Mouse (Mus musculus) brain, embryonic 18.5 days (tissue): ENCODE measurements around the gene Nbea.

Experiments
- DNase-seq: peaks from one replicate; pipeline ENCODE4 v3.0.0-alpha.2; 2012; ENCODE audit warnings: low read depth, low spot score

The Nbea gene

GRCm38 (mm10) chr3:55783171-55784081, 400.1 kb downstream of the Nbea start:
- DNase-seq, result no peak

GRCm38 (mm10) chr3:55782771-55783170, 400.7 kb downstream of the Nbea start:
- no peak for DNase-seq

- DNase-seq, result no peak
These were observed 401.3 kb downstream of the Nbea start, which contains the start of gene Mab21l1 for GRCm38 (mm10) chr3:55782056-55782687. Gene Mab21l1, plus strand, starts transcription at chr3:55782510.

- no peak for DNase-seq
These were observed 402.0 kb downstream of the Nbea start for GRCm38 (mm10) chr3:55781429-55782055.

DNA sequence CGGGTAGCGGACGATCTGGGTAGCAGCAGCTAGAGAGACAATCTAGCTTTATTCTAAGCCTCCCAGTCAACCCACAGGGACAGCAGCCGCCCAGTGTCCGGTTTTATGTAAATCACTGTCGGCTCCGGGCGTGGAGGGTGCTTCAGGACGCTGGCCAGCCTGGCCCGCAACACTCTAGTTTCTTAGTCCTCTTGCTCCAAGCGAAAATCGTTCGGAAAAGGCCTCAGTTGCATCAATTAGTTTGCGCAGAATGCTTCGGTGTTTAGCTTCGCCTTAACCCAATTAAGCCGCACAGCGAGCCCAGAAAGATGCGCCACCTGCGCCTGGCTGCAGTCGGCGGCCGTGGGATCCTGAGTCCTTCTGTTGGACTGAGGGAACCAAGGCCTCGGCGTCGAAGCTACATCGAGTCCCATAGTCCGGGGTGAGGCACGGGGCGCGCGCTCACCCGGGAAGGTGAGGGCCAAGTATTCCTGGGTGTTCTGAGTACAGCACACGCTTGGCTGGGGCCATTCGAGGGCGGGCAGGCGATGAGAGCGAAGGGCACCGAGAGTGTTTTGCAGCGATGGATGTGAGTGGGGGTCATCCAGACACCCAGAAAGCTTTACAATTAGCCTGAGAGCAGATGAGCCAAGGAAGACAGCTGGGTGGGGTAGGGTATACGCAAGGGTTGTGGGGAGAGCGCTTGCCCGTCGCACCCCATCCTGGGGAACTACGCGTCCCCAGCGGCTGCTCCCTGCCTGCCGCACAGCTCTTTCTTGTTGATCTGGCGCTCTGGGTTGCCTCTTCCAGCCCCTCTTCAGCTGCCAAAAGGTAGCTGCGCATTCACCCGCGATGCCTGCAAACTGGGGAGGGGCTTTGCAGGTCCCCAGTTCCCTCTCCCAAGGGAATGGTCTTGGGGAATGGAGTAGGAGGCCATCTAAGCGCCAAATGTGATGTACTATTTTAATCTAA, 403.1 kb downstream of the Nbea start:
- DNase-seq, result no peak

GRCm38 (mm10) chr3:55778764-55779730, 404.5 kb downstream of the Nbea start:
- DNase-seq, result no peak

DNA sequence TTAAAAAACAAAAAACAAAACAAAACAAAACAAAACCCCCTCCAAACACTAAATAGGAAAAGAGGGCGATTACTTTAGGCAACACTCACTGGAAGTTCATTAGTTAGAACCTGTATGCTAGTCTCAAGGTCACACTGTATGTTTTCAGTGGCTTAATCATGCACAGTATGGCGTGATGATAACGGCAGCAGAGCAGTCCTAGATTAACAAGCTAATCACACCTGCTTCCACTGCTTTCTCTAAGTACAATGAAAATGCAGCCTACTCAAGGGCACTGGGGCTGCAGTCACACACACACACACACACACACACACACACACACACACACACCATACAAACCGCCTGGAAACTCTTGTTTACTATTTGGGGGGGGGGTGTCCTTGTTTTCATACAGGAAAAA, 406.0 kb downstream of the Nbea start:
- no peak for DNase-seq

DNA sequence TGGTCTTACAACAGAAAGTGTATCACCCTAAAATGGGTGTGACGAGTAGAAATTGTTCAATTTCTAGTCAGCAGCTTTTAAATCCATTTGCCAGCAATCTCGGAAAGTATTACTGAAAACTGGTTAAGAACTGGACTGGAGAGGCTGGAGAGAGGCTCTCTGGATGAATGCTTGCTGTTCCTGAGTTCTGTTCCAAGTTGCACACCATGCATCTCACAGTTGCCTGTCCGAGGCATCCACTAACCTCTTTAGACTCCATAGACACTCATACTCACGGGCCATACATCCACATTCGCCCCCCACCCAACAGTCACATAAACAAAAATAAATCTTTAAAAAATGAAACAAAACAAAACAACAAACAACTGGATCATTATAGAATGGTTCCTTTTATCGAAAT, 407.7 kb downstream of the Nbea start:
- no peak for DNase-seq

DNA sequence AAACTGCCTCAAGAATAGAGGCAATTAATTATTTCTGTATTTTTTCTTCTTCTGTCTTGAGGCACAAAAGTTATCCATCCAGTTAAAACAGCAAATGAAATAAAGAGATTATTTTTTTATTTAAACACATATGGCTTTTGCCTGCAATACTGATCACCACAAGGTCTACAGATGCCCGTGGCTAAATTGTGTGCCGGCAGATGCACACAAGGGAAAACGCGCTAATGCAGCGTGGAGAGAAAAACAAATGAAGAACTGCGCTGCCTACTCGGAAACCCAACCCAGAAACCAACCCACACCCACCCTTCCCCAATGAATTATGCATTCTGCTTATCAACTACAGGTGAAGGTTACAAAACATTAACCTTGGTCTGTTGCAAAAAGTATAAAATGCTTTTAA, 408.3 kb downstream of the Nbea start:
- no peak for DNase-seq

DNA sequence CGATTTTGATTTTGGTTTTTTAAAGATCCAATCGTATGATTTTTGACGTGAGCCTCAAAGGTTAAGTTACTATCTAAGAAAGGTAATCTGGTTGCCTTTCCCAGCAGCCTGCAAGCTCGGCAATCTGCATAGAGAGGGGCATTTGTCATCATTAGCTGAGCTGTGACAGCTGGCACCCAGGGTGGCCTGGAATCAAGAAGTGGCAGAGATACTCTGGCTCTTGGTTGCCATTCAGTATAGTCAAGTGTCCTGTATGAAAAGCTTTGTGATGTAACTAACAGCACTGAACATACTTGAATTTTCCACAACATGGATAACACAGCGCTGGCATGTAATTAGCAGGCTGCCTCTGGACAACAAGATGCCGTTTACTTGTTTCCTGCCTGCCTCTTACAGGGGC, 409.3 kb downstream of the Nbea start:
- DNase-seq, result no peak

- no peak for DNase-seq
These were observed 414.2 kb downstream of the Nbea start for GRCm38 (mm10) chr3:55769308-55769707.

DNA sequence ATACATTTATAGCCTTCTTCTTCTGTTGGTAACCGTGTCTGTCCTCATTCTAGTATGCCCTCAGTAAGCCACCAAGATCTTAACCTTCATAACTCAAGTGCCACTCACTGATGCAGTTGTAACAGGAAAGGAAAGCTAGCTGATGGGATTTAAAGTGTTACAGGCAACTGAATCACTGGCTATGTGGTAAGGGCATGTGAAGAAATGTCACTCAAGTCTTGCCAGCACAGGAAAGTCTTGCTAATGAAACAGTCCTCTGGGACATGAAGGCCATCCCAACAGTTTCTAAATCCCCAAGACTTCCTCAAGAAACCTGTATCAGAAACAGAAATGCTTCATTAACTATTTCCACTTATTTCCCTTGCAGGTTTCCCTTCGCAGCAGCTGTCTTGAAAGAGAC, 414.8 kb downstream of the Nbea start:
- no peak for DNase-seq

DNA sequence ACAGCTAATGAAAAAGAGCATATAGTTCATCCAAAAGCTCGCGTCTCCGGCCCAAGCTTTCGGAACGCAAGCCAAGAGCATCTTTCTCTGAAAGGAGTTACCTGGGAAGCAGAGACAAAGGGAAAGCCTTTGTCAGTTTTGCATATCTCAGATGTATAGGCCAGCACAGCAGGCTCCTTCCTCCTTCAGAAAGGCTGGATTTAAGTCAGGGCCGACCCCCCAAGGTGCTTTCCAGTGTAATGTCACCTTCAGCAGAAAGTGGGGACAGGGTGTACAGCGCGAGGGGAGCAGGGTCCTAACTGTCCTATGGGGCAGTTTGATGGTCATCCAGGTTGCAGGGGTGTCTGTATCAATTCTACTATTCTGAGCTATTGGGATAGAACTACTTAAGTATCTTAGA, 419.9 kb downstream of the Nbea start:
- no peak for DNase-seq

- no peak for DNase-seq
These were observed 425.2 kb downstream of the Nbea start for GRCm38 (mm10) chr3:55758297-55758696.

GRCm38 (mm10) chr3:55756602-55757190, 426.8 kb downstream of the Nbea start:
- no peak for DNase-seq

- no peak for DNase-seq
These were observed 427.5 kb downstream of the Nbea start for GRCm38 (mm10) chr3:55755805-55756601.

- DNase-seq, result no peak
These were observed 428.4 kb downstream of the Nbea start for GRCm38 (mm10) chr3:55754981-55755608.

DNA sequence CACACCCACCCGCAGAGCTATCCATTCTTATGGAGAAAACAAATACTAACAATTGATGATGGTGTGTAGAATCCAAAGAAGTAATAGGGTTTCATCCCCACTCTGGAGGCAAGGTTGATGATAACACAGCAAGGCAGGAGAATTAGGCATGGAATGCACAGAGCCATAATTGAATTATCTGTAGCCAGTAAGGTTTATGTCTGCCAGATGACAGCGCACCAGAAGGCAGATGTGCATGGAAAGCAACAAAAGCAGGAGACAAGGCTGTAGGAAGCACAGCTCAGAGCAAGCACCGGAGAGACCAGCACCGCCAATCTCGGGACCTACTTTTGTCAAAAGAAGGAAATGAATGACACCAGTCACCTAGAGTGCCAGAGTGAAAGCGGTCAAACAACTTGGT, 429.6 kb downstream of the Nbea start:
- DNase-seq, result no peak

DNA sequence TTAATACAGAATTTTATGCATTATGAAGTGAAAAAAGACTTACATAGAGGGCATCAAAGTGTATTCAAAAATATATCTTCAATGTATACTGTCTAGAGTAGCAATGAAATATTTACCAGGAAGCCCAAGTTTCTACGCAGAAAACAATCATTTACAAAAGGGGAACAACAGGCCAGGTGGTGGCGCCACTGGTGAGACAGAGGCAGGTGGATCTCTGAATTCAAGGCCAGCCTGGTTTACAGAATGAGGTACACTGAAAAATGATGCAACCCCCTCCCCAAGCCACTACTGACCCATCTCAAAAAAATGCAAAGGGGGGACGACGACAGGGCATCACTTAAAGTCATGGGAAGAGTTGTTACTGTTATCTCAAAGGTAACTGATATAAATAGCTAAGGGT, 430.9 kb downstream of the Nbea start:
- DNase-seq, result no peak
